In the genomic region with DNA sequence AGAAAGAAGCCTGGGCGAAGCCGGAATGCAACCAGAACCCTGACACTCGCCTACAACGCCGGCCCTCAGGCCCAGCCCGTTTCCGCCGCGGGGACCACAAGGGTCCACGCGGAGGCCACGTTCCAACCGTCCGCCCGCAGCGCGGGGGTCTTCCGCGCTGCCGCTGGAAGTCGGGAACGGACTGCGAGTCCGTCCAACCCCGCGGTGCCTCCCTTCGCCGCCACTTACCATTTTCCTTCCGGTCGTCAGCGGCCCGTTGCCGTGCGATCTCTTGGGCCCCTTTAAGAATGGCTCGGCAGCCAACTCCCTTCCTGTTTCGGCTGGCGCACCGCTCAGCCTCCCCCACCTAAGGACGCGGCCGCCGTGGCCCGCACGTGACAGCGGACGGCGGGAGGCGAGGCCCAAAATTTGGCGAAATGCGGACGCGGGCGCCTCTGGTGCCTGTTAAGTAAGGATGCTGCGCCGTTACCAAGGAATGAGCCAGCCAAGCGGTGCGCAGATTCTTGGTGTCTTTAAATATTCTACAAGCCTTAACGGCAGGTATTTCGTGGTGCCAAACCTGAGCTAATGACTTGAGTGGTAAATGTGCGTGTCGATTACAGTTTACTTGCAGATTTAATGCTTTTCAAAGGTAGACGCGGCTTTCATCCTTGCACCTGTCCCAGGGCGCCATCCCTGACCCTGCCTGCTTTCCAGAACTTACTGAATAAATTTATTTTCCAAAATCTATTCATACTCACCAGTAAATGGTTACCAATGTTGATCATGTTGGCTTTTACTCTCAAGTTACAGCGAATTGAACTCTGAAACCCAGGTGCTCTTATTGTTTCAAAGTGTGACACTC, we compare ENCODE assay signal across 7 mouse cellular contexts. TPM values are rescaled to one million over a fixed set of nuclear protein-coding genes. Genes with fewer than 3 reads are reported as not detected.
A peak's percentile ranks its signal among the peaks of the same experiment; 100 is the strongest.
DNase-seq lines count a peak whose midpoint lies in the region; ATAC-seq lines count a peak whose summit lies in the region.

A gene (minus strand): TSS at position 370 of the 844 bp plus-strand sequence.

- peak within 1 kb of the TSS; percentile 96 for H3K4me2 ChIP-seq in intestine, embryonic 14.5 days (ENCODE audit: low read length)

- H3K4me1 ChIP-seq in intestine, embryonic 14.5 days (replicated peaks; ENCODE audit: control insufficient read depth, insufficient read depth, low read length) = peaks cover 10% of the 10 kb centered on the region
- peaks cover 14% of the 10 kb centered on the region for H3K4me1 ChIP-seq in midbrain, embryonic 10.5 days

- H3K4me3 ChIP-seq in intestine, embryonic 14.5 days (ENCODE audit: low read depth, low read length) = peak within 1 kb of the TSS; percentile 95
- peak within 1 kb of the TSS; percentile 87 for H3K4me3 ChIP-seq in midbrain, embryonic 10.5 days

- 1% methylated on average over 65 of the region's 65 CpGs for WGBS in intestine, embryonic 14.5 days
- 1% methylated on average over 65 of the region's 65 CpGs for WGBS in midbrain, embryonic 10.5 days

- no peaks in the 10 kb centered on the region for H3K9me3 ChIP-seq in intestine, embryonic 14.5 days (ENCODE audit: control insufficient read depth, low read length)
- no peaks in the 10 kb centered on the region for H3K9me3 ChIP-seq in midbrain, embryonic 10.5 days (replicated peaks)

- ATAC-seq in intestine, embryonic 14.5 days (replicated peaks; ENCODE audit: low FRiP score, low TSS enrichment, low read depth) = peak; percentile 96

- peak within 1 kb of the TSS; percentile 91 for H3K9ac ChIP-seq in intestine, embryonic 14.5 days (ENCODE audit: low read length)

- peaks cover 3% of the 10 kb centered on the region; the same call in 1 of the 2 replicates for H3K36me3 ChIP-seq in intestine, embryonic 14.5 days (ENCODE audit: control insufficient read depth, insufficient read depth, low read length)
- H3K36me3 ChIP-seq in midbrain, embryonic 10.5 days = peaks cover 6% of the 10 kb centered on the region

- H3K27ac ChIP-seq in intestine, embryonic 14.5 days (ENCODE audit: low read depth) = peak within 1 kb of the TSS; percentile 89
- peak within 1 kb of the TSS; percentile 92 for H3K27ac ChIP-seq in midbrain, embryonic 10.5 days (replicated peaks)

- no peaks in the 10 kb centered on the region for H3K27me3 ChIP-seq in intestine, embryonic 14.5 days (replicated peaks; ENCODE audit: control insufficient read depth, insufficient read depth, low read length)
- H3K27me3 ChIP-seq in midbrain, embryonic 10.5 days (ENCODE audit: low read depth, poor library complexity, severe bottlenecking) = peaks cover 18% of the 10 kb centered on the region

- DNase-seq in adrenal gland, adult 18-20 months (ENCODE audit: low spot score in 2 of 2) = peak; percentile 99
- DNase-seq in embryo, embryonic 11 days = peak; percentile 96
- DNase-seq in gastrocnemius, postnatal 25 days = peak; percentile 95
- DNase-seq in intestine, embryonic 14.5 days (ENCODE audit: low spot score) = peak; percentile 97
- peak; percentile 97 to 98 for DNase-seq in left cerebral cortex, postnatal 25 days (ENCODE audit: low spot score in 2 of 2)
- peak; percentile 93 for DNase-seq in midbrain, embryonic 10.5 days (ENCODE audit: low spot score)
- DNase-seq in right cerebral cortex, postnatal 4 days = peak; percentile 96

- intact Hi-C loops in left cerebral cortex, postnatal 25 days (cut with DNase I) = loop anchor here (1.0 kb wide), 2 partner anchors 10 to 34 kb away; a partner anchor contains a TSS

RNA-seq across cellular contexts. Expression of the gene that starts here (rescaled TPM):
- total RNA-seq in adrenal gland, adult 18-20 months (2021) = 100 to 1,000 TPM; 110 to 117 TPM
- total RNA-seq in gastrocnemius, postnatal 25 days (2021) = 10 to 100 TPM; 18.8 to 26.1 TPM
- 58.5 and 66.5 TPM in 2 replicates for polyA plus RNA-seq in intestine, embryonic 14.5 days (2014; fragmentation: Nextera tagmentation; extraction: Ambion mirVana)
- 100 to 1,000 TPM; 156 to 158 TPM for total RNA-seq in left cerebral cortex, postnatal 25 days (2021)
- 97.0 and 101 TPM in 2 replicates for polyA plus RNA-seq in midbrain, embryonic 10.5 days (2016; fragmentation: Nextera tagmentation; extraction: Ambion mirVana)

Comparison
In these comparisons a context has a peak if more than half of its experiments do, and no peak if none do; other contexts are left out.
1. Peak in every context shown above with its lines: DNase-seq, ATAC-seq, H3K4me3 ChIP-seq and H3K27ac ChIP-seq.
2. RNA of the gene that starts here (total RNA-seq): 156 to 158 TPM in left cerebral cortex, postnatal 25 days and 110 to 117 TPM in adrenal gland, adult 18-20 months; 18.8 to 26.1 TPM in gastrocnemius, postnatal 25 days; every median in the first group is over 4 times any median in the second.